Mouse (Mus musculus) liver, postnatal 0 days (tissue): ENCODE measurements around the gene Gm20890. TPM values are rescaled to one million over a fixed set of nuclear protein-coding genes. Genes with fewer than 3 reads are reported as not detected.
"Not testable (repeated sequence)": the region's sequence is repeated elsewhere in the genome, so short reads cannot be mapped to it uniquely, and the experiment has no call there.

Experiments used
- ATAC-seq: fragments of 200-750 bp; cut with Nextera tagmentation; 2 replicates; pipeline ENCODE4 v1.8.0; 2017; ENCODE audit warnings: mild to moderate bottlenecking, moderate library complexity
- DNase-seq: peaks from one replicate; pipeline ENCODE4 v3.0.0-alpha.2; 2016
- H3K27ac ChIP-seq: fragments of 300-500 bp; sonication (generic); 2 replicates; pipeline ENCODE4 v1.5.1; 2014; ENCODE audit warnings: antibody characterized with exemption, moderate library complexity, mild to moderate bottlenecking, low read depth
- H3K27me3 ChIP-seq: fragments of 300-500 bp; sonication (generic); 2 replicates; pipeline ENCODE4 v1.6.1; 2014; ENCODE audit warnings: low read length, control low read depth, mixed read lengths; ENCODE audit not compliant: insufficient read depth
- H3K36me3 ChIP-seq: fragments of 300-500 bp; sonication (generic); replicated peaks from 2 replicates; pipeline ENCODE4 v1.6.1; 2014; ENCODE audit warnings: mild to moderate bottlenecking, control low read depth, low read length, moderate library complexity, mixed read lengths; ENCODE audit not compliant: insufficient read depth
- H3K4me1 ChIP-seq: fragments of 300-500 bp; sonication (generic); 2 replicates; pipeline ENCODE4 v1.6.1; 2014; ENCODE audit warnings: antibody characterized with exemption, mild to moderate bottlenecking, control low read depth; ENCODE audit not compliant: insufficient read depth
- H3K4me2 ChIP-seq: fragments of 300-500 bp; sonication (generic); 2 replicates; pipeline ENCODE4 v1.6.1; 2014; ENCODE audit warnings: low read depth, mild to moderate bottlenecking, low read length, moderate library complexity, mixed read lengths
- H3K4me3 ChIP-seq: fragments of 300-500 bp; sonication (generic); 2 replicates; pipeline ENCODE4 v1.5.1; 2014; ENCODE audit warnings: low read depth, low read length
- H3K9ac ChIP-seq: fragments of 300-500 bp; sonication (generic); replicated peaks from 2 replicates; pipeline ENCODE4 v1.6.1; 2014; ENCODE audit warnings: mild to moderate bottlenecking, moderate library complexity
- H3K9me3 ChIP-seq: fragments of 300-500 bp; sonication (generic); 2 replicates; pipeline ENCODE4 v1.6.1; 2016; ENCODE audit warnings: mild to moderate bottlenecking, control low read depth, low read length, mixed read lengths
- WGBS: fragments of 180-500 bp; shearing (Covaris S2); extraction: QIAGEN DNeasy Blood & Tissue Kit; methylation state at CpG from one replicate; pipeline ENCODE4 v1.1.7; 2014; ENCODE audit not compliant: insufficient replicate concordance; 5-methylcytosine and 5-hydroxymethylcytosine counted together
- polyA plus RNA-seq: library from polyadenylated mRNA; unstranded; fragments of >200 nt; fragmentation: Nextera tagmentation; extraction: Ambion mirVana; gene quantifications from 2 replicates; pipeline ENCODE4 v1.2.1, GENCODE M21; 2015

The Gm20890 gene
- polyA plus RNA-seq = not detected in 2 replicates

DNA sequence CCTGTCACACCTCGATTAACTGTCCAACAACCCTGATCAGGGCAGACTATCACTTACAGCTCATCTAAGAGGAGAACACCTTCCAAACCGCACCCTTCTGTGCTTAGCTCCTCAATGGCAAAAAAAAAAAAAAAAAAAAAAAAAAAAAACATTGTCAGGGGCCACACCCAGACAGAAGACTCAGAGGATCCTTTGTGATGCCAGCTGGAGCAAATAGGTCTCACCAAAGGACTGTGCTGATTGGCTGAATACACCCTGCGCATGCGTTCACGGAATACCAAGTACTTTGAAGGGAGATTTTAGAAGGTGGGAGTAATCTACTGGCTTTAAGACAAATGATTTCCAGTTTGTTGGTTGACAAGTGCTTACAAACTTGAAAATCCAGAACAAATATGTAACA, at the start of gene Gm20890:
Gene Gm20890, minus strand, starts transcription at position 101 of the 400 bp plus-strand sequence.
- H3K27me3 ChIP-seq, H3K4me1 ChIP-seq, H3K27ac ChIP-seq, H3K9ac ChIP-seq, DNase-seq, H3K4me3 ChIP-seq, H3K4me2 ChIP-seq, H3K36me3 ChIP-seq, ATAC-seq, H3K9me3 ChIP-seq: not testable (repeated sequence)
- no CpG with 5 or more reads among the region's 5 CpGs for WGBS
